Mouse (Mus musculus) spleen, postnatal 10 days (tissue): ENCODE results near the gene Kdm5a.
A peak's percentile ranks its signal among the peaks of the same experiment; 100 is the strongest.

Experiments used
- DNase-seq, 2 experiments: peaks; one replicate each; pipeline ENCODE4 v3.0.0; 2021 to 2022; ENCODE audit warnings: low spot score in 2 of 2

The Kdm5a gene

GRCm38 (mm10) chr6:120442171-120442749 lies 78.3 kb downstream of the Kdm5a start:
- no peak for DNase-seq

GRCm38 (mm10) chr6:120443363-120444355 lies 79.7 kb downstream of the Kdm5a start:
- no peak for DNase-seq

- DNase-seq, result no peak
Observed at GRCm38 (mm10) chr6:120450208-120450607, 86.3 kb downstream of the Kdm5a start.

GRCm38 (mm10) chr6:120452384-120453102 lies 88.6 kb downstream of the Kdm5a start:
- DNase-seq, result no peak

GRCm38 (mm10) chr6:120453103-120453445 lies 89.2 kb downstream of the Kdm5a start:
- no peak for DNase-seq

GRCm38 (mm10) chr6:120453556-120453955 lies 89.6 kb downstream of the Kdm5a start:
- no peak for DNase-seq

DNA sequence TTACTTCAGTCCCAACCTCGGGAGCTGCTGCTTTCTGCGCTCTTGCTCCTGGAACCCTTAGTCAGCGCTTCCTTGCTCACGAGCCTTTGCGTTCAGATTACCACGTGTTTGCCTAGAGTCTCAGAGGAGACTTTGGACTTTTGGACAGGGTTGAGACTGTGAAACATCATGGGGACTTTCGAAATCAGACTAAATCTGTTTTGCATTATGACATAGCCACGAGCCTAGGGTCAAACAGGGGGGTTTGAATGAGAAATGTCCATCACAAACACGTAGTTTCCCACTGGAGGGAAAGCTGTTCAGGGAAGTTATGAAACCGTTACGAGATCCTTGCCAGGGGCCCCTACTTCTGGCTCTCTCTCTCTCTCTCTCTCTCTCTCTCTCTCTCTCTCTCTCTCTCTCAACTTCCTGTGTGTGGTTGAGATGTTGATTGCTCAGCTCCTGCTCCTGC lies 90.7 kb downstream of the Kdm5a start:
- DNase-seq, result no peak

- DNase-seq, result peak in 1 of 2 experiments; percentile 46
Observed at GRCm38 (mm10) chr6:120457074-120457473, 93.2 kb downstream of the Kdm5a start.

DNA sequence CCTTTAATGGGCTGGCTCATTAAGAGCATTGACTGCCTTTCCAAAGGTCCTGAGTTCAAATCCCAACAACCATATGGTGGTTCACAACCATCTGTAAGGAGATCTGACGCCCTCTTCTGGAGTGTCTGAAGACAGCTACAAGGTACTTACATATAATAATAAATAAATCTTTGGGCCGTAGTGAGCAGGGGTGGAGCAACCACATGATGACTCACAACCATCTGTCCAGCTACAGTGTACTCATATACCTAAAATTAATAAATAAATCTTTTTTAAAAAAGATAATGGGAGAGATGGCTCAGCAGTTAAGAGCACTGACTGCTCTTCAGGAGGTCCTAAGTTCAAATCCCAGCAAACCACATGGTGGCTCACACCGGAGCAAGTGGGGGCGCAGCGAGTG lies 93.8 kb downstream of the Kdm5a start:
- DNase-seq, result no peak

DNA sequence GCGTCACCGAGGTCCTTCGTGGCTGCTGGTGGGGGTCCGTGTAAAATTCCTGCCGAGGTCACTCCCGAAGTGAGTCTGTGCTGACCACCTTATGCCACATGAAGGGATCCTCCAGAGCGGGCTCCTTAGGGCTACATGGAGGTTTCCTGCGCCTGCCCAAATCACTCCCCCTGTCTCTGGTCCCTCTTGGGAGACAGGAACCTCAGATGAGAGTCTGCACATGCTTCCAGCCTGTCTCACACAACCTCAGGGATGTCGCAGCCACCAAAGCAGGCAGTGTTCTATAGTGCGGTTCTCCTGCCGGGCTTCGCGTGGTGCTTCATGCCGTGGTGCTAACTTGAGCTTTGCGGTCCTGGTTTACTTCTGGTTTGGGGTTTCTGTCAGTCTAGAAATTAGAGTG lies 97.3 kb downstream of the Kdm5a start:
- no peak for DNase-seq

- DNase-seq, result no peak
Observed at GRCm38 (mm10) chr6:120462251-120462650, 98.3 kb downstream of the Kdm5a start.

- peak; percentile 84 to 88 for DNase-seq
Observed at GRCm38 (mm10) chr6:120463086-120463871, 99.4 kb downstream of the Kdm5a start, which contains the start of gene Il17ra. Il17ra (plus strand) TSS chr6:120463247.

- DNase-seq, result peak; percentile 53 to 72
Observed at GRCm38 (mm10) chr6:120463884-120464283, 100.0 kb downstream of the Kdm5a start.

GRCm38 (mm10) chr6:120464406-120464939 lies 100.5 kb downstream of the Kdm5a start:
- DNase-seq, result peak in 1 of 2 experiments; percentile 18

DNA sequence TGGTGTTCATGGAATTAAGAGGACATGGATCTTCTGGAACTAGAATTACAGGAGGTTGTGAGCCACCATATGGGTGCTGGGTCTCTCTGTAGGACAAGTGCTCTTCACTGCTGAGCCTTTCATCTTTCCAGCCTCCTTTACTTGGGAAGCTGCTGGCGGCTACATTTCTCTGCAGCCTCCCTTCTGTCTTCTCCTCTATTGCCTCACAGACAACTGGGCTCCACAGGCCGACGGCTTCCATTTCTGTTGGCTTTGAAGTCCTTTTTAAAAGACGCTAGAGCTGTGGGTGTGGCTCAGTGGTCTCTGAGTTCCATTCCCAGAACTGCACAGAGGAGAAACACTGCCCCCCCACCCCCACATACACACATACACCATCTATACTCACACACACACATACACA lies 101.5 kb downstream of the Kdm5a start:
- DNase-seq, result peak in 1 of 2 experiments; percentile 7

GRCm38 (mm10) chr6:120466609-120467329 lies 102.8 kb downstream of the Kdm5a start:
- DNase-seq, result peak; percentile 38 to 51

DNA sequence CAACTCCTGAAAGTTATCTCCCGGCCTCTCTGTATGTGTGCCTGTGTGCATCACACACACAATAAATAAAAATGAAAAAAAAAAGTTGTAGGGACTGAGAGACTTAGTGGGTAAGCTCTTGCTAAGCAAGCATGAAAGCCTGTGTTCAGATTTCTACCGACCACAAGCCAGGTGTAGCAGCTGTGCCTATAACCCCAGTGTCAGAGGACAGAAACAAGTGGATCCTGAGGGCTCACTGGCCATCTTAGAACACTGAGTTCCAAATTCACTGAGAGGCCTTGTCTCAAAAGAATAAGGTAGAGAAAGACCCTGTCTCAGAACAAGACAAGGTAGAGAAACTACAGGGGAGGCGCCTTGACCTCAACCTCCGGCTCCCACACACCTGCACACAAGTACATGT lies 104.3 kb downstream of the Kdm5a start:
- DNase-seq, result no peak

DNA sequence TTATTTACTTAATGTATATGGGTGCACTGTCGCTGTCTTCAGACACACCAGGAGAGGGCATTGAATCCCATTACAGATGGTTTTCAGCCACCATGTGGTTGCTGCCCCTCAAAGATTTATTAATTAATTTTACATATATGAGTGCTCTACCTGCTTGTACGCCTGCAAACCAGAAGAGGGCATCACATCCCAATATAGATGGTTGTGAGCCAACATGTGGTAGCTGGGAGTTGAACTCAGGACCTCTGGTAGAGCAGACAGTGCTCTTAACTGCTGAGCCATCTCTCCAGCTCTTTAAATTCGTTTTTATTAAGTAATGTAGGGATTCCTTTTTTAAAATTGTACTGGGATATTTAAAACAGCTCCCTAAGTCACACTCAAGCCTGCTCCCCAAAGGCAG lies 105.3 kb downstream of the Kdm5a start:
- DNase-seq, result no peak

- DNase-seq, result no peak
Observed at GRCm38 (mm10) chr6:120469770-120470169, 105.8 kb downstream of the Kdm5a start.

GRCm38 (mm10) chr6:120470666-120471065 lies 106.7 kb downstream of the Kdm5a start:
- no peak for DNase-seq
